Mouse (Mus musculus): ENCODE measurements around the gene Hexim2.

Gene Hexim2

DNA sequence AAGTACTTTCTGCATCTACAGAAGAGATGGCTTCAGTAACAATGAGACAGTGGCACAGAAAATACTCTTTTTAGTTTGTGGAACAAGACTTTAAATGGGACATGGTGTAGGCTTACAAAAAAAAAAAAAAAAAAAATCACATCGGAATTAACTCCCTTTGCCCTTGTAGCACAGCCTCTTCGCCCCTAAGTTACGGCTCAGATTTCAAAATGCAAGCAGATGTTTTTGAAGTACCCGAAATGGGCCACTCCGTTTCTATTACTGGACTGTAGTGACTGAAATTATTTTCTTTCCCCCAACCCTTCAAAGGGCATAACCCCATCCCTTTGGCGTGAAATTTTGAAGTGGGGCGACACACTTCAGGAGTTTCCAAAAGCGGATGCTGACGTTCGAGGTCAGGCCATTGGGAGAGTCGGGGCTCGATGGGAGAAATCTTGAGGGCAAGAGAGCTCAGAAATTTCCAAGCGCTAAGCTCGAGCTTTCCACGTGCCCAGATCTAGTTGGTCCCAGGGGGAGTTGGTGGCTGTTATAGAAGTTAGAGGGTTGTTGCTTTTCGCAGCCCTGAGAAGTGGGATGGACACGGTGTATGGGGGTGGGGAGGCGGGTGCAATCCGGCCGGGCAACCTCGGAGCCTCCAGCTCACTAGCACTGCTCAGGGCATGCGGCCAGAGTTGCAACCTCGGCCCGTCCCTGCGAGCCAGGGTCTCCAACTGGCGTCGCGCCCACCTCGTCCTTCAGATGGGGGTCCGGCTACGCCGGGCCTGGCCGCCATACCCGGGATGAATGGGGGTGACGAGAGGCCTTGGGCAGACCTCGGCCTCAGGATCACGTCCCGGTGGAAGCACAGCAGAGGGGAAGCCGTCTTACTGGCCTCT, at the start of gene Hexim2:
TSS of gene Hexim2 (plus strand) at position 729 of the 875 bp plus-strand sequence.
- peak; percentile 73 for DNase-seq

DNA sequence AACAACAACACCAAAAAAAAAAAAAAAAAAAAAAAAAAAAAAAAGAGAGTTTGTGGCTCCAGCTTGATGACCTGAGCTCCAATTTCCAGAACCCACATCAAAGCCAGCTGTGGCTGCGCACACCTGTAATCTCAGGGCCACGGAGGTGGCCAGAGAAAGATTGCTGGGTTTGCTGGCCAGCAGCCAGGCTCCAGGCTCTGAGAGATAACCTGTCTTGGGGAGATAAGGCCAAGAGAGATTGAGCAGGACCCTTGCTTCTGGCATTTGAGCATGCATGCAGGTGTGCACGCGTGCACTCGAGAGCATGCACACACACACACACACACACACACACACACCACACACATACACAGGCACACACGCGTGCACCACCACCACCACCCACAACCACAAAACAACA, 38.9 kb upstream of the Hexim2 start:
- no peak for DNase-seq

DNA sequence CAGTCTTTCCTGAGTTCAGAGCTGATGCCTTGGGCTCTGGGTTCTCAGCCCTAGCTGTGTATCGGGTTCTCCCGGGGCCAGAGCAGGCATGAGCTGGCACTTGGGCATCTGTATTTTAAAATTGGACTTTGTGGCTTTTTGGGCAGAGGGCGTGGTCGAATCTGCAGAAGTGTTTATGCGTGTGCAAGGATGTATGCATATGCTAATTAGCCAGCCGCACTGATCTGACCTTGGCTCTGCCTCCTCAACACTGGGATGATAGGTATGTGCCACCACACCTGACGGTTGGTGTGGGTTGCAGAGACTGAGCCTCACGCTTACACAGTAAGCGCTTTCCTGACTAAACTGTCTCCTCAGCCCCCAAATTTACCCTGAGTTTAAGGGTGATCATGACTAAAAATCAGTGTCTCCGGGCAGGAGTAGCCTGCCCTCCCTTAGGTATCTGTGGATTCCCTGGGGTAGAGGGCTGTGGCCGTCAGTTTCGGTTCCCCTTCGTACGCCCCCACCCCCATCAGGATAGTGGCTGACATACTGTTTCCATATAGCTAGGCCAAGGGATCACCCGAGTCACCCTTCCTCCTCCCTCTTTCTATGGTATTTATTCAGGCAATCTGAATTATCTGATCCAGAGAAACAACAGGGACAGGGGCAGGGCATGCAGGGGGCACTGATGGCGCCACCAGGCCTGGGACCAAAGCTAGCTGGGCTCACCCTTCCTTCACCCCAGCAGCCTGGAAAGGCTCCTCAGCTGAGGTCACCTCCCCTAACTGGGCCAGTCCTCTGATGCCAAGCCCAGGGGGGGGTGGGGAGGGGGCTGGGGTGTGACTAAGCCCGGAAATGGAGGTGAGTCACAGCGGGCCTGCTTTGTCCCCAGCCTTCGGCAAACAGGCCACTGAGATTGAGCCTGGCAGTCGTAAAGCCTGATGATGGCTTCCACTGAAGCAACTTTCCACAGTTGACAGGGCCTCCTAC, 38.1 kb upstream of the Hexim2 start:
- no peak for DNase-seq

DNA sequence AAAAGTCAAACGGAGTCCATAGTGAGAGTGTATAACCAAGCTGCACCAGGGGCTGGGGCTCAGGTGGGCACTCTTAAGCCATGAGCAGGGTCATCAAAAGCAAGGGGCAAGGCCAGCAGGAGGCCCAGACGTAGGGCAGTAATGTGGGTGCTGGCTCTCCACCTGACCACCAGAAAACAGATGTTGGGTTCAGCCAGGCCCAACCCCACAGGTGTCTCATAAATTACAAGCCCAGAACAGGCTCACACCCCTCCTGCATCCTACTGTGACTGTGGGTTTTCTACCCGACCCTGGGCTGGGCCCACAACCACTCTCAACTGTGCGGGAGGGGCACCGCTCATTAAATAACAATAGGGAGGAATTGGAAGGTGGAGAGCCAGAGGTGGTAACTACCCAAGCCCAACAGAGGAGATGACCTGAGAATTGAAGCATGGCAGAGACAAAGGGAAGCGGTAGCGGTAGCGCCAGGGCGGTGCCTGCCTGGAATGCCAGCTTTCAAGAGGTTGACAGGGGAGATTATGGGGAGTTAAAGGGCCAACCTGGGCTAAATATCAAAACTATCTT, 37.0 kb upstream of the Hexim2 start:
- DNase-seq = no peak

DNA sequence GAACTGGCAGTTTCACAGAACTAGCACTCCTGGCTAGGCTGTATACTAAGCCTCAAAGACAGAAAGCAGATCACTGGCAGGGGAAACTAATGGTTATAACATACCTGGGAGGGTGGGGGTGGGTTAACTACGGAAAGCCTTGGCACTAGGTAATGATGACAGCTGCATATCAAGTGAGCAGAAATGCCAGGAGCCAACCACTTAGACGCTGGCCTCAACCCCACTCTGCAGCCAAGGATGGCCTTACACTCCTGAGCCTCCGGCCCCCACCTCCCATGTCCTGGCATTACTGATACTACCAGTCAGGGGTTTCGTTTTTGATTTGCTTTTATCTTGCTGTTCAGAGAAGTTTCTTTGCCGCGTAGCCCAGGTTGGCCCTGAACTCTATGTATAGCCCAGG, 36.4 kb upstream of the Hexim2 start:
- DNase-seq = no peak

DNA sequence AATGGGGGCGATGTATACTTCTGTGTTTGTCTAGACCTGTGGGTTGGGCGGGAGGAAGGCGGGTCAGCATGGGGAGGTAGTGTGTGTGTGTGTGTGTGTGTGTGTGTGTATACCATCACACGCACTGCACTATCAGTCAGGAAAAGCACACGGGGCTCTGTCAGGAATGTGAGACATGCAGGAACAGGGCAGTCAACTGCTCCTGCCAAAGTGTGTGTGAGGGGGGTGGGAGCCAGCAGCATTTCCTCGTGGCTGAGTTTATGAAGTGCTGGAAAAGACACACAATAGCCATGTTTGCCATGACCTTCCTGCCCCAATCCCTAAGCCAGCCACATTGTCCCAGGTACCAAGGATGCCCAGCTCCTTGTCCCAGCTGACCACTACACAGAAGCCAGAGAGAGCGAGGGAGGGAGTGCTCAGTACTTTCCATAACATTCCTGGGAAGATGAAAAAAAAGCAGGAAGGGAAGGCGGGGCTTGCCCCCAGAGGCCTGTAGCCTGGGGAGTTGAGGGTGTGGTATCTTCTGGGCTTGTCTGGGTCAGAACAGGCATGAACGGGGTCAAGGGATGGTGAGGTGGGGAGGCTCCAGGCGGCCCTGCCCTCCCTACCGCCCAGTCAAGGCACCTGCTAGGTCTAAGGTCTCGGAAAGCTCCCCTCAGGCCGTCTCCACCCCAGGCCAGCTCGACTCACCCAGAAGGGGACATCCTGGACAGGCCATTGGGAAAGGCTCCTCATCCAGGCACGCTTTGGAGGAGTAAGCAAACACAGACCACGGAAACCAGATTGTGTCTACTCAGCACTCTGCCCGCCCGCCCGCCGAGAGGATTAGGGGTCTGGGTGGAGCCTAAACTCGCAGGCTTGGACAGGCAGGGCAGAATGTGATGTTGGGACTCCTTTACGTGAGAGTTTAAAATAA, 35.0 kb upstream of the Hexim2 start:
- DNase-seq = no peak

DNA sequence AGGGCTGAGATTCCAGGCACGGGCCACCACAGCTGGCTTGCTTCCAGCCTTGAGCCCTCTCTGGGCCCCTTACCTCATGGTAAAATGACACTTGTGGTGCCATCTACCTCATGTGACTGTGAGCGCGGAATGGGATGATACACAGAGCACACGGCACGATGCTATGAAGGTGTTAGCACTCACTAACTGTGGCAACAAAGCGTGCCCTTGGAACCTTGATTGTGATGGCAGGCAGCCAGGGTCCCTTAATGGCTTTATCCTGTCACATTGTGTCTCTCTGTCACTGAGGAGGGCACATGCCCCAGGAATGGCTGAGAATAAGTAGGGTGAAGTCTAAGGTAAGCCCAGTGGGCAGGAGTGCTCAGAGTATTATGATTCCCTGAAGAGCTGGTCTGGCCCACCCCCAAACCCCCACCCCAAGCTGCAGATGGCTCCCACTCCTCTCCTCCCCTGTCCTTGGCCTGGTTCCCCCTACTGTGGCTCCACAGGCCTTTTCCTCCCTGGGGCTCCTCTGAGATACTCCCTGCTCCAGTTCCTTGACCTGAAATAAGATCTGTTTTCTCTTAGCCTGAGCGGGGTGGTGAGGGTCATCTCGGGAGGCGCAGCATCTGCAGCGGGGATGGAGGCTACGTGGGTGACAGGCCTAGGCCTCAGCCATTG, 33.6 kb upstream of the Hexim2 start:
- no peak for DNase-seq

DNA sequence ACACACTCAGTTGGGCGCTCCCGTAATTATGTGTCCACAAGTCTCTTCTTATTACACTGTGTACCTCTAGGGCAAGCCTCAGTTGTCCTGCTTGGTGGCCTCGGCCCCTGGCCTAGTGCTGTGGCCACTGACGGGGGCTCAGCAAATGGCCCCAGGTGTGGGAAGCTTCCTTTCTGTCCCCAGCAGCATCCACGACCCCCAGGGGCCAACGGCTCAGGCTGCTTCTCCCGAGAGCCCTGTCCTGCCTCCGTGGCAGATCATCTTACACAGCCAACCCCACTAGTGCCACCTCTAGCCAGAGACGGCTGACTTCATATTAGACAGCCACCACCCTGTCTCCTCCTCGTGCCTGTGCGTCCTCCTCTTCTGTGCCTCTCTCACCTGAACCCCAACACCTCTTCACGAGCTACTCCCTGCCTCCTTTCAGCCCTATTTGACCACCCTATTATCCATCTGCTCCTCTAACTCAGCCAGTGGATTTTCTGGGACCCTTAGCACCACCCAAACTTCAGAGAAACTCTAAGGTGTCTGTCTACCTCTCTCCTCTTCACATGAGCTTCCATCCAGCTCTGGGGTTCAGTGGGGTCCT, 32.8 kb upstream of the Hexim2 start:
- no peak for DNase-seq

DNA sequence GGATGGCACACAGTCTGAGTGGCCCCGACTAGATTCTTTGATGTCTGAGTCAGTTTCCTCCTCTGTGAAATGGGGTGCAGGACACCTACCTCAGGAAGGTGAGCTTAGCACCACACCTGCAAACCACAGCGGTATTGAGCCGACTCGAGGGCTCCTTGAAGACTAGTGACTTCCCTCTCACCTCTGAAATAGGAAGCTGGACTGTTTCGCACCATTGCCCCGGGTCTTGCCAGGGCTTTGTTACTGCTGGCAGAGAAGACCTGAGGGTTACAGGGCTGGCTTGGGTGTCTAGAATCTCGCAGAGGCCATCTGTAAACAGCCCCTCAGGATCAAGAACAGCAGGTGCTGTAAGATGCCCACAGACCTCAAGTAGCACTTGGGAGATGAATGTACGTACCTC, 31.9 kb upstream of the Hexim2 start:
- no peak for DNase-seq

DNA sequence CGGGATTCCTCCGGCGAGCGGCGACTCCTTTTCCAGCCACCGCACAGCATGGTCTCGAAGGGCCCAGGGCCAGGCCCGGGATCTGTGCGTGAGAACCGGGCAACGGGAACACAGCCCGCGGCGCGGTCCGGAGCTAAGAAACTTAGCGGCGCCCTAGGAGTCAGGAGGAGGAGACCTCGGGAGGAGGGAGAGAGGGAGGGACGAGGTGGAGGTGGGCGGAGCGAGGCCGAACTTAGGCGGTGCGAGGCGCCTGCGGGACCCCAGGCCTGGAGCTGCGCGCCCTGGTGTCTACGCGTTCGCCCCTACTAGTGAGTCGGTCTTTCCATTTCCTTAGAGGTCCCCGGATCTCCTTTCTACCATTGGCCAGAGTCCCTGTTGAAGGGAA, 30.8 kb upstream of the Hexim2 start, which contains the start of the genes Plcd3 and Acbd4:
TSS of gene Plcd3 (minus strand) at position 178 of the 385 bp plus-strand sequence.
TSS of gene Acbd4 (plus strand) at position 202 of the 385 bp plus-strand sequence.
- DNase-seq = peak; percentile 89

DNA sequence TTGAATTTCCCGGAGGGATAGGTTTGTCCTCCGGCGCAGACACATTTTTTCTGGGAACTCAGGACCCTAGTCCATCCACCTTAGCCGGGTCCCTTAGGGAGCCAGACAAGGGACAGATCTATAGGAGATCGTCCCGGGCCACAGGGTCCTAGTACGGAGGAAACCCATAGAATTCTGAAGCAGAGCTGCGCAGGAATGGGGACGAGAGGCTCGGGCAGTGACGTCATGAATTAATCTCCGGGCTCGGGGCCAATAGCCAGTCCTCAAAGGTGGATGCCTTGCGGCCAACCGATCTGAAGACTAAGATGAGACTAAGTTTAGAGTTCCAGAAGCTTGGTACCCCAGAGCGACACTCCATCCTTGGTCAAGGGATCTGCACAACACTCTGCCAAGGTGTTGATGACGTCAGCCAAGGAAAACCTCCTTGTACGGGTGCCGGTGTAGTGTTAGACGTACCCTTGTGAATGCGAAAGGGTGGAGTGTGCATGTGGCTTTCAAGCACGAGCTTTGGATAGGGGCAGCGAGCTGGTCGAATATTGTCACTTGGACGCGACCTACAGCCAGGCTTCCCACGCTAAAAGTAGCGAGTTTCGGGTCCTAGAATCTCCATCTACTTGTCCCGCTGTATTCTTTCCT, 30.2 kb upstream of the Hexim2 start:
- DNase-seq = peak; percentile 71

DNA sequence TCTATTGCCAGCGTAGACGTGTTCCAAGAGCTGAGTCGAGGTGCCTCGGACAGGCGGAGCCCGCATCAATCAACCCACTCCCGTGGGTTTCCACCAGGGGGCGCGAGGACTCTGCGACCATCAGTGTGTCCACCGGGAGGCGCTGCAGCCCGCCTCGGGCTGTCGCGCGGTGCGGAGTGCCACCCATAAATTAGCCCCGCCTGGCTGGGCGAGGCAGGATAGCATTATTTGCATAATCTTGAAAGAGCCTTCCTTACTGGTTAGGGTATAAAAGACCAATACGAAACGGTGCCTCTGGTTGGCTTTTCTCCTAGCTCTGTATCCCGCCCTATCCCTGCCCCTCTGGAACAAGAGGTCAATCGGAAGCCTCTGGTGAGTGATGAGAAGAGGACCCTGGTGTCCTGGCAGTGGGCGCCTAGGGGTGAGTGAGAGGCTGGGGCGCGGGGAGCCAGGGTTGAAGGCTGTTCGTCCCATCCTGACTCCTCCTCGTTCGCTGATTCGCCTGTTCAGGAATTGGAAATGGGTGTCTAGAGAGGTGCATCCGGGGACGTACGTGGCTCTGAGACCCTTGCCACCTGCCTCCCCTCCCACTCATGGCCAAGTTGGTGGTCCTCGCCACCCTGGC, 29.4 kb upstream of the Hexim2 start:
- peak; percentile 98 for DNase-seq

DNA sequence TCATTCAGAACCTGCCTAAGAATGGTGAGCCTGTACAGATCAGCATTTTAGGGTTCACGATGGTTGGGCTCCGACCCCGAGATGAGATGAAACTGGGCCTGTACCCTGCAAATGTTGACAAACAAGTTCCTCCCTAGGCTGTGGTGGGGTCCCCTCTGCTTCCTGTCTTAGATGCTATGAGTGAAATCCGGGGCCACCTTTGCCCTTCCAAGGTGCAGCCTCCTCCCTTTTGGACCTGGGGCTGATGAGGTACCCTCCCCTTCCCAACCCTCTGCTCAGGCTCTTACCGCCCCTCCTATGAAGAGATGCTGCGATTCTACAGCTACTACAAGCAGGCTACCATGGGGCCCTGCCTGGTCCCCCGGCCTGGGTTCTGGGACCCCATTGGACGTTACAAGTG, 28.6 kb upstream of the Hexim2 start:
- DNase-seq = no peak

DNA sequence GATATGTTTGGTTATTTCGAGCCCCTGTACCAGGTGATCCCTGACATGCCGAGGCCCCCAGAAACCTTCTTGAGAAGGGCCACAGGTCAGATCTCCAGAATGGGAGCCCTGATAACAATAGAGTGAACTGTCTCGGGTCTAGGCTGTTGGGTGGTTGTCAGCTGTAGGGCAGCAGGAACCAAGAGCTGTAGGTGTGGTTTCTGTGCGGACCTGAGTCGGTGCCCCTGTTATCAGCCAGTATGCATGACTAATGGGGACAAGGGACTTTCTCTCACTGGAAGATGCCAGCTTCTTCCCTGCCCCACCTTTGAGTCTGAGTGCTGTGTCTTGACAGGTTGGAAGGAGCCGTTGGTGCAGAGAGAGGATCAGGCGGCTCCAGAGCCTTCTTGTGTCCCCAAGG, 27.8 kb upstream of the Hexim2 start:
- peak; percentile 85 for DNase-seq

DNA sequence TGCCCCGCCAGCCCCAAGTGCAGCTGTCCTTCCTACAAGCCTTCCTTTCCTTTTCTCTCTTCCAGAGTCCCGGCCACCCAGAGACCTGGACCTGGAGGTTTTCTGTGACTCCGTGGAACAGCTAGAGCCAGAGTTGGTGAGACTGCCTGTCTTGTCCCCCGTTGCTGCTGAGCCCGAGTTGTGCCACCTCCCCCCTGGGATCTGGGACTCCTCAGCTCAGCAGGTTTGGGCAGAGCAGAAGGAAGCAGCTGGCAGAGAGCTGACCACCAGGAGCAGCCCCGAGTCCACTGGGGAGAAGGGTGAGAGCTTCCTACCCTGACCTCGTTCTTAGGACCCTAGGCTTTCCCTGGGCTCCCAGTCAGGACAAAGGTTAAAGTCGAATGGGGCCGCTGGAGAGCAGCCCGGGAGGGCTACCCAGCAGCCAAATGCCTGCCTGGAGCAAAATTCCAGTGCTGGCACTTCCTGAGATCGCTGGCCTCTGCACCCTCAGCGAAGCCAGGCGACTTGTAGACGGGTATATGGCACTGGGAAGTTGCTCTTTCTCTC, 27.0 kb upstream of the Hexim2 start:
- no peak for DNase-seq

DNA sequence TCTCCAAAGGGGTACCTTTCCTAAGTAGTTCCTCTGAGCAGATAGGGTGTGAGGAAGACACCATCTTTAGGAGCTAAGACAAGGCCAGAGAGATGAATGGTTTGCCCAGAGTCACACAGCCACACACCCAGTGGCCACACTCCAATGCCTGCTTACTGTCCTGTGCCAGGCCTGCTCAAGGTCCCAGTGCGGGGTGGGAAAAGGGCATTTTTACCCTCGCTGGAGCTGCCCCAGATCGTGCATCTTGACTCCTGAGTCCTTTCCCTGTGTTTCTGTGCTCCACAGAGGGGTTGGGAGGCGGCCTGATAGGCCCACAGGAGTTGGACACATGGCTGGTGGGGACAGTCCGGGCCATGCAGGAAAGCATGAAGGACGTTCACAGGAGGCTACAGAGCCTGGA, 26.4 kb upstream of the Hexim2 start:
- no peak for DNase-seq

DNA sequence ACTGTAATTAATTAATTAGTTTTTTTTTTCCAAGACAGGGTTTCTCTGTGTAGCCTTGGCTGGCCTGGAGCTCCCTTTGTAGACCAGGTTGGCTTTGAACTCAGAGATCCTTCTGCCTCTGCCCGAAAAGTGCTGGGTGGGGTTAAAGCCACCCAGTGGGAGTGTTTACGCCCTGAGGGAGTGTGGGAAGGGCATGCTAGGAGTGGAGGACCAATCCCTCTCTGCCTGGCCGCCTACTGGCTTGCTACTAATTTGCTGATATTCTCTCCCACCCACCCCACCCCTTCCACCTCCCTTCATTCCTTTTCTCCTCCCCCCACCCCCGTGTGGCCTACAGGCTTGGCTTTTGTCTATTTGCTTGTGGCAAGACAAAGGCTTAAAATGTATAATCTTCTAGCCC, 25.8 kb upstream of the Hexim2 start:
- DNase-seq = peak; percentile 85

DNA sequence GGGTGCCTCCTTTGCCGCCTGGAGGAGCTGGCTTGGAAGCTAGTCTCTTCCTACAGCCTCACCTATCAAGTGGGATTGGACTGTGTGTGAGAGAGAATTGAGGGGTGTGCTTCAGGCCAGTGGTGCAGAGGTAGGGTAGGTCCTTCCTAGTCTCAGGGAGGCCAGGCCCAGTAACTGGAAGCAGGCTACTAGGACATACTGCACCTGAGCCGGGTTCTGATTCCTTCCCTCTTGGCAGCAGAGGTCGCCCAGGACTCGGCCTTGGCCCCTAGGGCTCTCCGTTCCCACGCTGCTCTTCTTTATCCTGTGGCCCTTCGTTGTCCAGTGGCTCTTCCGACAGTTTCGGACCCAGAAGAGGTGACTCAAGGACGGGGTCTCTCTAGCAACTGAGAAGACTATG, 20.9 kb upstream of the Hexim2 start:
- DNase-seq = no peak

DNA sequence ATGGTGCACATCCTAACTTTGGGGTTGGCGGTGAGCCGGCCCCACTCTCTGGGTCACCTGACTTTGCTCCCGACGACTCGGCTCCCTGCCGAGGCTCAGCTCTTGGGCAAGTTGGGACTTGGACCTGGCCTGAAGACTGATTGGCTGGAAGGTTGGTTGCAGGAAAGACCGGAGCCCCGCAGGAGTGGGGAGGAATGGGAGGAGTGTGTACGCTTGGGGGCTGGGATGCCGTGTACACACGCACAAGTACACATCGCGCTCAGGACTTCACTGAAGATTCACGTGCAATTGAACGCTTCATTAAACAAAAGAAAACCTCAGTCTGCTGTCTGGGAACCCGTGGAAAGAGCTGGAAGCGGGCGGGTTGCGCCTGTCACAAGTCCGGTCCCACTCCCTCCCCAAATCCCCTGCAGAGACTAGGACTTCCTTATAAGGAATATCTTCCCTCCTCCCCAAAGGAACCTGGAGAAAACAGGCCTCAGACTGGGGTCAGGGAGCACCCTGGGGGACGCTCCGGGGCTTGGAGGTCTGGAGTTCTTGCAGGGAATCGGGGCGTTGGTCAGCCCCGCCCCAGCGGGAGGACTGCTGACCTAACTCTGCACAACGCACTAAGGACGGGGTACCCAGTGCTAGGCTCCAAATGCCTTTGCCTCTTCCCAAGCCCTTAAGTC, 20.2 kb upstream of the Hexim2 start:
- DNase-seq = peak; percentile 55
